Mouse (Mus musculus) neural tube, embryonic 14.5 days (tissue): ENCODE measurements around the gene Plin4. TPM values are rescaled to one million over a fixed set of nuclear protein-coding genes. Genes with fewer than 3 reads are reported as not detected.

Source experiments
- ATAC-seq: fragments of 200-750 bp; cut with Nextera tagmentation; 2 replicates; pipeline ENCODE4 v1.8.0; 2017; ENCODE audit warnings: low read depth, mild to moderate bottlenecking, moderate TSS enrichment, moderate library complexity
- H3K27ac ChIP-seq: fragments of 300-500 bp; sonication (generic); 2 replicates; pipeline ENCODE4 v1.5.1; 2014; ENCODE audit warnings: low read depth, mild to moderate bottlenecking, control low read depth, low read length, moderate library complexity, mixed read lengths
- H3K27me3 ChIP-seq: fragments of 300-500 bp; sonication (generic); 2 replicates; pipeline ENCODE4 v1.6.1; 2014; ENCODE audit warnings: low read length; ENCODE audit not compliant: control insufficient read depth, insufficient read depth
- H3K36me3 ChIP-seq: fragments of 300-500 bp; sonication (generic); 2 replicates; pipeline ENCODE4 v1.6.1; 2014; ENCODE audit warnings: low read length, mixed read lengths; ENCODE audit not compliant: control insufficient read depth, insufficient read depth
- H3K4me1 ChIP-seq: fragments of 300-500 bp; sonication (generic); 2 replicates; pipeline ENCODE4 v1.6.1; 2014; ENCODE audit warnings: low read length; ENCODE audit not compliant: control insufficient read depth, insufficient read depth
- H3K4me2 ChIP-seq: fragments of 300-500 bp; sonication (generic); 2 replicates; pipeline ENCODE4 v1.6.1; 2014; ENCODE audit warnings: mild to moderate bottlenecking, low read depth, low read length, control low read depth
- H3K4me3 ChIP-seq: fragments of 300-500 bp; sonication (generic); 2 replicates; pipeline ENCODE4 v1.5.1; 2014; ENCODE audit warnings: low read depth, low read length, control low read depth, mixed read lengths
- H3K9ac ChIP-seq: fragments of 300-500 bp; sonication (generic); replicated peaks from 2 replicates; pipeline ENCODE4 v1.6.1; 2014; ENCODE audit warnings: low read depth, mild to moderate bottlenecking, control low read depth, low read length, mixed read lengths
- H3K9me3 ChIP-seq: fragments of 300-500 bp; sonication (generic); 2 replicates; pipeline ENCODE4 v1.6.1; 2016; ENCODE audit warnings: low read length; ENCODE audit not compliant: control insufficient read depth
- WGBS: fragments of 180-500 bp; shearing (Covaris S2); extraction: QIAGEN DNeasy Blood & Tissue Kit; methylation state at CpG from one replicate; pipeline ENCODE4 v1.1.7; 2014; 5-methylcytosine and 5-hydroxymethylcytosine counted together
- polyA plus RNA-seq: library from polyadenylated mRNA; unstranded; fragments of >200 nt; fragmentation: Nextera tagmentation; extraction: Ambion mirVana; gene quantifications from 2 replicates; pipeline ENCODE4 v1.2.1, GENCODE M21; 2014

Plin4 gene
- polyA plus RNA-seq, 1 experiment from 2014 or later: 0.28 TPM

- H3K27ac ChIP-seq: no peak within 1 kb of the TSS
- peaks cover 8% of the 10 kb centered on the region for H3K9me3 ChIP-seq
- H3K4me2 ChIP-seq: no peak within 1 kb of the TSS
- H3K36me3 ChIP-seq: peaks cover 19% of the 10 kb centered on the region
- peaks cover 52% of the 10 kb centered on the region for H3K27me3 ChIP-seq
- no peak within 1 kb of the TSS for H3K4me3 ChIP-seq
- 61% methylated on average over 2 of the region's 2 CpGs for WGBS
- H3K9ac ChIP-seq: no peak within 1 kb of the TSS
- no peak for ATAC-seq
- no peaks in the 10 kb centered on the region for H3K4me1 ChIP-seq
Observed at GRCm38 (mm10) chr17:56121826-56122225, 12.2 kb upstream of the Plin4 start, which contains the start of gene Lrg1. Lrg1 (minus strand) TSS chr17:56122001.

DNA sequence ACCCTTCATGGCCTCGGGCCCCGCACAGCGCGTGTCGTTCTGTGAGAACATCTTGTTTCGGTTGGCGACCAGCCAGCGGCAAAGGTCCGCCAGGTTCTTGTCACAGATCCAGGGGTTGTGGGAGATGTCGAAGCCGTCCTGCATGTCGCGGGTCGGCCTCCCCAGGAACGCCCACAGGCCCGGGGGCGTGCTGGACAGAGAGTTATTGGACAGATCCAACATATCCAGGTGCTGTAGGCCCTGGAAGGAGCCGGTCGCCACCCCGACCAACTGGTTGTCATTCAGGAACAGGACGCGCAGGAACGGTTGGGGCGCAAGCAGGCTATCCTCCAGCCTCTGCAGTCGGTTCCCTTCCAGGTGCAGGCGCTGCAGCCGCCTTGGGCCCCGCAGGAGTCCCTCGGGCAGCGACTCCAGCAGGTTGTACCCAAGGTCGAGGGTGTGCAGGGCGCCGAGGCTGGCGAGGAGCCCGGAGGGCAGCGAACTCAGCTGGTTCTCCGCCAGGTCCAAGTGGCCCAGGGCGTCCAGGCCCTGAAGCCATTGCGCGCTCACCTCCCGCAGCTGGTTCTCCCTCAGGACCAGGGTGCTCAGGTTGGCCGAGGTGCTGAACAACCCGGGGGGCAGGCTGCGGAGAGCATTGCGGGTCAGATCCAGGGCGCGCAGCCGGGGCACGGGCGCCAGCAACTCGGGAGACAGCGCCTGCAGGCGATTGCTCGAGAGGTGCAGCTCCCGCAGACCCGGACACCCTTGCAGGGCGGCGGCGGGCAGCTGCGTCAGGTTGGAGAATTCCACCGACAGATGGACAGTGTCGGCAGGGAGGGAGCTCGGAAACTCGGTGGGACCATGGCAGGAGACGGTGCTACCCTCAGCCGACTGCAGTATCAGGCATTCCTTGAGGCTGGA, 10.6 kb upstream of the Plin4 start:
- Histone ChIP-seq H3K4me2 (no peak overlapping the region), H3K9me3 (peaks cover 8% of the 10 kb centered on the region), H3K36me3 (peaks cover 10% of the 10 kb centered on the region), H3K4me1 (no peaks in the 10 kb centered on the region), H3K27me3 (peaks cover 51% of the 10 kb centered on the region), H3K27ac (no peak overlapping the region), H3K4me3 (no peak overlapping the region), H3K9ac (no peak overlapping the region)
- no peak for ATAC-seq
- 6% methylated on average over 66 of the region's 66 CpGs for WGBS

DNA sequence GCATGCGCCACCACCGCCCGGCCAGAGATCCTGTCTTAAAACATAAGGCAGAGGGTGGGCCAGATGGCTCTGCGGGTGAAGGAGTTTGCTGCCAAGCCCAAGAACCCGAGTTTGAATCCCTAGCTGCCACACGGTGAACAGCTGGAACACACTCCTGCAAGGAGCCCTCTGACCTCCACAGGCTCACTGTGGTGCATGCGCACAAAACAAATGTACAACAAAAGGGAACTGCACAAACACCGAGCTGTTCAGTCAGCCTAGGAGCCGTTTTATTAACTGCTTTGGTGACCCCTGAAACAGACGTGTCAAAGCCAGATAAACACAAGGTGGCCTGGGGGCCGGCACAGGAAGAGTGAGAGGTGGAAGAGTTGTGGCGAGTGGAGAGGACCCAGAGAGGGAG, 9.8 kb upstream of the Plin4 start:
- Histone ChIP-seq H3K9me3 (peaks cover 8% of the 10 kb centered on the region), H3K9ac (no peak overlapping the region), H3K4me1 (no peaks in the 10 kb centered on the region), H3K27me3 (peaks cover 46% of the 10 kb centered on the region), H3K4me3 (no peak overlapping the region), H3K27ac (no peak overlapping the region), H3K36me3 (peaks cover 9% of the 10 kb centered on the region), H3K4me2 (no peak overlapping the region)
- WGBS: 38% methylated on average over 12 of the region's 12 CpGs
- ATAC-seq: no peak

DNA sequence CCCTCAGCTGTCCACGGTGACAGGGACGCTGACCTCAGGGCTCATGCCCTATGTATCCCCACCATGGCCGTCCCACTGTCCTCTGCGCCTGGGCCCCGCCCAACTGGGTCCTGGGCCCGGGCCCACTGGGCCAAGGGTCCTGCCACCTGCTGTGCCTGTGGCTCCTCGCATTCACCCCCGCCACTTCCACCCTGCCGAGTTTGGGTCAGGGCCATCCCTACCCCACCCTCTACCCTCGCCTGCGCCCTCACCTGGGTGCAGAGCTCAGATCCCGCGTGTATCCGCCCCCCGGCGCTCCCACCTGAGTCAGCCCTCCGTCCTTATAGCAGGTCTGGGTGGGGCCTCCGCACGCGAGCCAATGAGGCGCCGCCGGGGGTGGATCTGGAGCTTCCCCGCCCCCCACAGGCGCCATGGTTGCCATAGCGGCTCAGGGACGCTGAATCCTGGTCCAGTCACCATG, 7.7 kb upstream of the Plin4 start, which contains the start of gene Plin5:
Plin5 (minus strand) TSS at position 346 of the 460 bp plus-strand sequence.
- Histone ChIP-seq H3K9me3 (peaks cover 2% of the 10 kb centered on the region; the same call in 1 of the 2 replicates), H3K36me3 (no peaks in the 10 kb centered on the region), H3K27me3 (peaks cover 35% of the 10 kb centered on the region), H3K9ac (no peak within 1 kb of the TSS), H3K4me3 (peak within 1 kb of the TSS; percentile 18), H3K27ac (no peak within 1 kb of the TSS), H3K4me2 (peak within 1 kb of the TSS; percentile 41), H3K4me1 (no peaks in the 10 kb centered on the region)
- peak; percentile 25; the same call in 1 of the 2 replicates for ATAC-seq
- 2% methylated on average over 26 of the region's 27 CpGs for WGBS

- H3K27me3 ChIP-seq: peaks cover 28% of the 10 kb centered on the region
- no peak for ATAC-seq
- no peaks in the 10 kb centered on the region for H3K36me3 ChIP-seq
- no peak overlapping the region for H3K4me2 ChIP-seq
- H3K9ac ChIP-seq: no peak overlapping the region
- H3K4me3 ChIP-seq: no peak overlapping the region
- H3K9me3 ChIP-seq: no peaks in the 10 kb centered on the region
- 81% methylated on average over 10 of the region's 10 CpGs for WGBS
- H3K4me1 ChIP-seq: no peaks in the 10 kb centered on the region
- no peak overlapping the region for H3K27ac ChIP-seq
Observed at GRCm38 (mm10) chr17:56116193-56116592, 6.6 kb upstream of the Plin4 start.

- no peaks in the 10 kb centered on the region for H3K36me3 ChIP-seq
- H3K27me3 ChIP-seq: no peaks in the 10 kb centered on the region
- WGBS: 75% methylated on average over 3 of the region's 3 CpGs
- no peaks in the 10 kb centered on the region for H3K4me1 ChIP-seq
- no peak overlapping the region for H3K4me3 ChIP-seq
- no peak overlapping the region for H3K4me2 ChIP-seq
- no peaks in the 10 kb centered on the region for H3K9me3 ChIP-seq
- H3K27ac ChIP-seq: no peak overlapping the region
- ATAC-seq: peak; percentile 9; the same call in 1 of the 2 replicates
- no peak overlapping the region for H3K9ac ChIP-seq
Observed at GRCm38 (mm10) chr17:56112743-56113142, 3.1 kb upstream of the Plin4 start.

- H3K36me3 ChIP-seq: no peaks in the 10 kb centered on the region
- peak; percentile 32; the same call in 1 of the 2 replicates for ATAC-seq
- 44% methylated on average over 5 of the region's 5 CpGs for WGBS
Observed at GRCm38 (mm10) chr17:56111864-56112263, 2.3 kb upstream of the Plin4 start.

DNA sequence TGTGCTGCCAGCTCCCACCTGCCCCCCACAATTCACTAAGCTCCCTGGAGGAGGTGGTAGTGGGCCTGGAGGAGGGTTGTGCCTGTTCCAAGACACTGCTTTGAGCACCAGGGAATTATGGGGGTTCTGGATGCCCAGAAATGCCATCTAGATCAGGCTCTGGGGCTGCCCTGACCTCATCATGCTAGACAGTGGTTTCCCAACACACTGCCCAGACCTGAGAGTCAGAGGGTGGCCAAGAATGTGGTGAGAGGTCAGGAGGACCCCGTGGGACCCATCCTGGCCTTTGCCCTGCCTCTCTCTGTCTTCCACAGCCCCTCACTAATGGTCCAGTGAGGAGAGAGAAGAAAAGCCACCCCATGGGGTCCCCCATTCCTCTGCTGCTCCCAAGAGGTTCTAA, 1.4 kb upstream of the Plin4 start:
- Histone ChIP-seq H3K27me3 (no peaks in the 10 kb centered on the region), H3K9ac (no peak overlapping the region), H3K4me3 (no peak overlapping the region), H3K36me3 (no peaks in the 10 kb centered on the region), H3K27ac (no peak overlapping the region), H3K4me1 (no peaks in the 10 kb centered on the region), H3K9me3 (no peaks in the 10 kb centered on the region), H3K4me2 (no peak overlapping the region)
- 42% methylated on average over 1 of the region's 1 CpGs for WGBS
- ATAC-seq: no peak

More at GRCm38 (mm10) chr17:56111864-56112263, 2.3 kb upstream of the Plin4 start:
- no peaks in the 10 kb centered on the region for H3K9me3 ChIP-seq
- no peaks in the 10 kb centered on the region for H3K4me1 ChIP-seq
- no peak overlapping the region for H3K4me3 ChIP-seq
- no peak overlapping the region for H3K9ac ChIP-seq
- no peak overlapping the region for H3K27ac ChIP-seq
- H3K27me3 ChIP-seq: no peaks in the 10 kb centered on the region
- H3K4me2 ChIP-seq: no peak overlapping the region

DNA sequence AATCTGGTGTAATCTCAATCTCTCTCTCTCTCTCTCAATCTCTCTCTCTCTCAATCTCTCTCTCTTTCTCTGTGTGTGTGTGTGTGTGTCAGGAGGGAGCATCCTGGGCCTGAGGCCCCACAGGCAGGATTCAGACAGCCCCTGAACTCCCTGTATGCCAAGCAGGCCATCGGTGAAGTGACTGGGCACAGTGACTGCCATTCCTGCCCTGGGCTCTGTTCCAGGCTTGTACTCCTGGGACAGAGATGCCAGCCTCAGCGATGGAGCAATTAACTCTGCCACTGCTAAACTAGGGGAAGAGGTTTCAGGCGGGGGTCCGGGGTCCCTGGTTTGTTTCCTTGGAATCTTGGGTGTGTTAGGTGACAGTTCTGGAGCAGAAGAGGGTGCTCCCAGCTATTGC, 968 bp upstream of the Plin4 start:
- H3K27ac ChIP-seq: no peak overlapping the region

More for the DNA sequence above, 968 bp upstream of the Plin4 start:
- Histone ChIP-seq H3K9me3 (no peaks in the 10 kb centered on the region), H3K36me3 (no peaks in the 10 kb centered on the region), H3K9ac (no peak overlapping the region), H3K4me1 (no peaks in the 10 kb centered on the region), H3K4me3 (no peak overlapping the region), H3K4me2 (no peak overlapping the region), H3K27me3 (no peaks in the 10 kb centered on the region)
- ATAC-seq: no peak
- 50% methylated on average over 4 of the region's 4 CpGs for WGBS
